Mouse (Mus musculus): ENCODE data around the gene Itln1. TPM values are rescaled to one million over a fixed set of nuclear protein-coding genes. Genes with fewer than 3 reads are reported as not detected.

Gene Itln1
- total RNA-seq (2022), result not detected

DNA sequence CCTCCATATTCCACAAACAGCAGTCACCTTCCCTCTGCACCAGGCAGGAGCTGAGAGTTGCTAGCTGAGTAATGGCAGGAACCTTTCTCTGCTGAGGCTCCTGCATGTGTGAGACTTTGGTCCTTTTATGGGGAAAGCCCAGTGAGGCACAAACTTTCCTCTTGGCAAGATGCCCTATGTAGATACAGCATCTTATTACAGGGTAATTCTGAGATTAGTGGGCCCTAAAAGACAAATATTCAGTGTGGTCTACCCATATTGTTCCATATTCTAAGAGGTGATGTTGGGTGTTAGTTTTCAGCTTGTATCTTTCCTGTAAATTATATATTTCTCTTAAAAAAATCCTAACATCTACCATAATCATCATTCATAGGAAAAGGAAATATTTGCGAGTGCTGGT is at the start of gene Itln1:
Gene Itln1 (minus strand): TSS at position 101 of the 400 bp plus-strand sequence.
- DNase-seq (ENCODE audit: low spot score), result no peak

DNA sequence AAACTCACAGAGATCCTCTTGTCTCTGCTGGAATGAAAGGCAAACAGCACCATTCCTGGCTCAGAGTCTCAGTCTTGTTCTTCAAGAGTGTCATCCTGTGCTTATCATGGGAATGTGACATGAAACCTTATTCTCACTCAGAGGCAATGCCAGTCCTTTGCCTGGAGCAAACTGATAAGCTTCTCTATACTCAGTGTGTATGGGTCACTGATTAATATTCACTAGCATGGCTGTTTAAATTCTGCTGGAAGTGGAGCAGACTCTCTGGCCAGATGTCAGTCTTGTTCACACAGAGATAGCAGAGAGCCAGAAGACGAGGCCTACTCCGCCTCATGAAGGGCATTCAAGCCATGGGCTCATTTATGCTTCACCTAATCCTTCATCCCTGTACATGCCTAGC is 49.5 kb upstream of the Itln1 start:
- DNase-seq (ENCODE audit: low spot score), result no peak

DNA sequence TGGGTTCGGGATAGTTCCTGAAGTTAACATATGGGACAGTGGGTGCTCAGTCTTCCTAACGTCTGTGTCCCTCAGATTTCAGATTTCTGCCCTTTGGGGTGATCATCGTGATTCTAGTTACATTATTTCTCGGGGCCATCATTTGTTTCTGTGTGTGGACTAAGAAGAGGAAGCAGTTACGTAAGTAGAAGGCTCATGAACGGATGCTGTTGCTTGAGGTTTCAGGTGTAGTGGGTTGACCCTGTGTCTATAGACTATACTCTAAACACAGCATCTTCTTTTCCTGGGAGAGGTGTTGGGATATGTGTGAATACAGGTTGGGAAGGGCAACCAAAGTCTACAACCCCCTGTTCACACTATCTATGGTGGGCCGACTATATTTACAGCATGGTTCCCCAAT is 42.1 kb upstream of the Itln1 start:
- no peak for DNase-seq (ENCODE audit: low spot score)

DNA sequence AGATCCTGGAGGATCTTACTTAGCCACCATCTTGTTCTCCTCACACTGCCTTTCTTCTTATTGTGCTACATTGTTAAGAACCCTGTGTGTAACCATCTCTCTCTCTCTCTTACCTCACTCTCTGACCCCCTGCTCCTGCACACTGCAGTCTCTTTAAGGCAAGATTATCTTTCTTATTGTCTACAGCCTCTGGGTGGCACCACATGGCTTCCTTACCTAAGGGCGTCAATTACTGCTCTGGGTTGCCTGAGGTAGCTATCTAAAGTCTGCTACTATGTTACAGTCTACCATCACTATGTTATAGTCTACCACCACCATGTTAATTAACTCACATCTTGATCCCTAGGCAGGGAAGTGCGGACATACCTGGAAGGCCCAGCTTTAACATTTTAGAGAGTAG is 33.3 kb upstream of the Itln1 start:
- DNase-seq (ENCODE audit: low spot score), result no peak

DNA sequence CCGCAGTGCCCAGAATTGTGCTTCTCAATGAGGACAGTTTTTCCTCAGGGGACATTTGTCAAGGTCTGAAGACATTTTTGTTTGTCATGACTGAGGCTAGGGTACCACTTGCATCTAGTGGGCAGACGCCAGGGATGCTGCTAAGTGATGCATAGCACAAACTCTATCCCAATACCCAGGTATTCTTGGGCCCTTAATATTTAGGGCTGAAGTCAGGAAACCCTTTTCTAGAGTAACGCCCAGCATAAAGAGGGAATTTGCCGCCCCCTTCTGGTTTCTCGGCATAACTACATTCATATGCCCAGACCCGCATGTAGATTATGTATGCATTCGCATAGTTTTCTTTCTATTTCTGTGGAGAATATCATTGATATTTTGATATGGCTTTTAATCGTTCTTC is 31.7 kb upstream of the Itln1 start:
- peak; percentile 44 for DNase-seq (ENCODE audit: low spot score)

DNA sequence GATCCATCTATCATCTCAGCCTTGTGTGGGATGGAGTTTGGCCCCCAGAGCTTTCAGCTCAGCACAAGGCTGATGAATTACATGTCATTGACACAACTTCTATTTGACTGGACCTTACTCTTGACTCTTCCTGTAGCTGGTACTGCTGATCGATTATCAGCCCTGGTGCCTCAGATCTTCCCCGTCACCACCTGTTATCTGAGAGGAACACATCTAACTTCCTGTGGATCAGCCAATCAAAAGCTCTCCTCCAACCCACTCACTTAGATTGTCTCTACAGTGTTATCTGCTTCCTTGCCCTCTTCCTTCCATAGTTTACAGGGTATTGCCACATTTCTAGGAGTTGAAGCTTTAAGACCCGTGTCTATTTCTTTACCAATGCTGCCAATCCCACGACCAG is 30.8 kb upstream of the Itln1 start:
- DNase-seq (ENCODE audit: low spot score), result no peak

DNA sequence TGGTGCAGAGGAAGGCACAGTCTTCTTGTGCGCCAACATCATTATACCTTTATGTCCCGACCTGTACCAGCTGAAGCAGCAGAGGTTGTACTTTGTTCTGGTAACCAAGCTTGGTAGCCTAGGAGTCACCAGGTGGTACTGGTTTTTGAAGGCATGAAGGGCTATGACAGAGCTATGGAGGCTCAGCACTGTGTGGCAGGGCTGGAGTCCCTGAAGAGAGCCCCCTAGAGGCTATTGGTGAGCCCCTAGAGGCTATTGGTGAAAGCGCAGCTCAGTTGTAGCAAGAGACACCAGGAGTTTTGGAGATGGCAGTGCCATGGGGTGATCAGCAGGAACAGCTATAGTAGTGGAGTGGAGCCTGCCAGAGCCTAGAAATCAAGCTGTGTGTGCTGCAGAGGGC is 29.2 kb upstream of the Itln1 start:
- no peak for DNase-seq (ENCODE audit: low spot score)

DNA sequence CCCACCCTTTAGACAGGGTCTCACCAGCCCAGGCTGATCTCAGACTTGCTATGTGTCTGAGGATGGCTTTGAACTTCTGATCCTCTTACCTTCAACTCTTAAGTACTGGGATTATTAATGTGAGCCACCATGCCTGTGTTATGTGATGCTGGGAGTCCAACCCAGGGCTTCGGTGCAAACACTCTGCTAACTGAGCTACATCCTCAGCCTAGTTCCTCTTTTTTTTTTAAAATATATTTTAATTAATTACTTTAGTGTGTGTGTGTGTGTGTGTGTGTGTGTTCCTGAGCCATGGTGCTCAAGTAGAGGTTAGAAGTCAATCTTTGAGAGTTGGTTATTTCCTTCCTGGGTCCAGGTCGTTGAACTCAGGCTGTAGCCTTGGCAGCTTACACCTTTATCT is 27.9 kb upstream of the Itln1 start:
- DNase-seq (ENCODE audit: low spot score), result no peak

DNA sequence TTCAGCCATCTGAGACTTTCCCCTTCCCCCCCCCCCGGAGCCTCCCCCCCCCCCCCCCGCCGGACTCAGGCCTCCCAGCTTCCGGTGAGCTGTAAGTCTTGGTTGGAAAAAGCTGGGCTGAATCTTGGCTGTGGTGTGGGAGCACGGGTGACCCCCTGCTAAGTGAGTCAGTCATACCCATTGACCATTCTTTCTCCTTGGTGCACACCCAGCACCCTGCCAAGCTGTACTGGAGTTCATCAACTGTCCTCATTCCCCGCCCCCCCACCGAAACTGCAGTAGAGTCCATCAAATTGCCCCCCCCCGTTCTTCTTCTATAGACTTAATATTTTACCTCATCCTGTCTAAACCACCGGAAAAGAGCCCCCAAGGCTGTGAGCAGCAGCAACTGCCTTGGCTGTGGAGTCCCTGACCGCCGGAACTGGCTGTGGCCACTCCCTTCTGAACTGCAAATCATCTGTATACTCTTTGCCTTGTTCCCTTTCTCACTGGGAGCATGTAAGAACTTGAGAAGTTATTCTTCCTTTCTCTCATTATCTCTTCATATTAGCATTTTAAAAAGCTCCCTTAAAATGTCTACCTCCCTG is 26.6 kb upstream of the Itln1 start:
- DNase-seq (ENCODE audit: low spot score), result no peak

DNA sequence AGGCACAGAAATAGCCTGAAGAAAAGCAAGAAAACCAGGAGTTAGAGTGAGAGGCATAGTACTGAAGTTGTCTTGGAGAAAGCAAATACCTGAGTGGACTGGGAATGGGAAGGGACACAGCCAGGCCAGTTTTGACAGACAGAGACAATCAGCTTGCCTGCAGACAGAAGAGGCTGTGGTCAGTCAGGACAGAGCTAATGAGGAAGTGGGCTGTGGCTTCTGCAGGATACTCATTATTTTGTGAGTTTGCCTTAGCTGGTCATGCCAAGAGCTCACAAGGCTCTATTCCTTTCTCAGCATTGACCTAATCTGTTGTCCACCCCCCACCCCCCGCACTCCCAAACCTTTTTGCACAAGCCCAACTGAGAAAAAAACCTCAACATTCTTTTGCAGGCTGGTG is 26.1 kb upstream of the Itln1 start:
- DNase-seq (ENCODE audit: low spot score), result no peak

DNA sequence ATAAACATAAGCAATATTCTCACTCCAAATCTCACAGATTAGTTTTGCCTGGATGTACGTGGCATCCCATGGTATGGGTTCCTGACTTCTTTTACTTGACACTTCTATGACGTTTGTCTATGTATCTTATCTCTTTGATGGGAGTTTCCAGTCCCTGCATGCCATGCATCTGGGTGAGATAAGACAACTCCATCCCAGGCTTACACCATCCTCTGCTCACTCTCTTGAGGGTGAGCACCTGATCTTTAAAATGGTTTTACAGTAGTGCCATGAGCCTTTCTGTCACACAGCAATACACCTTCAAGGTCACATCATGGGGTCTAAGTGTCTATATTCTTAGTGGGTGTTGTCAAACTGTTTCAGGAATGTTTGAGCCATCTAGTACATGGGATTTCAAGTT is 25.2 kb upstream of the Itln1 start:
- DNase-seq (ENCODE audit: low spot score), result no peak

DNA sequence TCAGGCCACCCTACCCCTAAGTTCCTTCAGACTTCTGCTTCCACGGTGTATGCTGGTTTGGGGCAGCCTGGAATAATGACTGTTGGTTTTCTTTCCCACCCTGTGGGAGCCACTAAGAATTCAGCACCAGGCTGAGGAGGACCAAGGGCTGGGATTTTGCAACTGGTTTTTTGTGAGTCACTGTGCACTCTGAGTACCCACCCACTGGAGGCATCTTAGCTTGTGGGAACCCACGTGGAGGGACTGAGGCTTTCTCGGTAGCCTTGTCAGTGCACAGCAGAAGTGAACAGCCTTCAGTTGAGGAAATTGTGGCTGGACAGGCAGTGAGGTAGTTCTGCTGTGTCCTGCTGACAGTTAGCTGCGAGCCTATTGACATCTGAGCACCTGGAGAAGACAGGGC is 23.8 kb upstream of the Itln1 start, which contains the start of gene Cd244a:
Gene Cd244a (plus strand): TSS at position 296 of the 400 bp plus-strand sequence.
- no peak for DNase-seq (ENCODE audit: low spot score)

DNA sequence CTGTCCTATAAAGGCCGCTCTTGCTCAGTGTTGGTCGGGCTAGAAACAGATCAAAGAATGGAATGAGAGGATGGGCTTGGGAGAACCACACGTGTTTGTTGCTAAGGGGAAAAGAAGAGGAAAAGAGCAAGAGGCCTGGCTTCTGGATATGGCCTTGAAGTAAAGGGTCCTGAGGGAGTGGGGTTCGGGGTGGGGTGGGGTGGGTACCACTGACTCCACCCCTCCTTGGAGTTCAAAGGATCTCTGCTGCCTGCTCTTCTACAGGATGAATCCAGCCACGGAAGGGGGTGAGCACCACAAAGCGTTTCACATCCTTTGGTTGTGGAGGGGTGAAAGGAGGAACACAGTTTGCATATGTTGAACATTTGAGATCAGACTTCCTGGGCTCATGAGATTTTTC is 23.3 kb upstream of the Itln1 start:
- DNase-seq (ENCODE audit: low spot score), result no peak

DNA sequence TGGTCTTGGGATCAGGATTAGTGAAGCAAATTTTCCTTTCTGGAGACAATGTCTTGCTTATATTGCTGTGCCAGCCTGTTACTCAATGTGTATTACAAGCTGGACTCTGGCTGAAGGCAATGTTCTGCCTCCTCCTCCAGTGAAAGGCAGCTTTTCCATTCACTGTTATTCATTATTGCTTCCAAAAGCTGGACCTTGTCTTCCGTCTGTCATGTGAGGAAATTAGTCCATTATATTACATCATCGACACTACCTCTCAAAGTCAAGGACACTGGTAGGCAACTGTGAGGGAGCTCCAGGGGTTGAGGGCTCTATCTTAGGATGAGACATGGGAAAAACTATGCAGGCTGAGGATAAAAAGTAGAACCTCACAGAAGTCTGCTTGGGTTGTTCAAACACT is 21.3 kb upstream of the Itln1 start:
- DNase-seq (ENCODE audit: low spot score), result no peak

DNA sequence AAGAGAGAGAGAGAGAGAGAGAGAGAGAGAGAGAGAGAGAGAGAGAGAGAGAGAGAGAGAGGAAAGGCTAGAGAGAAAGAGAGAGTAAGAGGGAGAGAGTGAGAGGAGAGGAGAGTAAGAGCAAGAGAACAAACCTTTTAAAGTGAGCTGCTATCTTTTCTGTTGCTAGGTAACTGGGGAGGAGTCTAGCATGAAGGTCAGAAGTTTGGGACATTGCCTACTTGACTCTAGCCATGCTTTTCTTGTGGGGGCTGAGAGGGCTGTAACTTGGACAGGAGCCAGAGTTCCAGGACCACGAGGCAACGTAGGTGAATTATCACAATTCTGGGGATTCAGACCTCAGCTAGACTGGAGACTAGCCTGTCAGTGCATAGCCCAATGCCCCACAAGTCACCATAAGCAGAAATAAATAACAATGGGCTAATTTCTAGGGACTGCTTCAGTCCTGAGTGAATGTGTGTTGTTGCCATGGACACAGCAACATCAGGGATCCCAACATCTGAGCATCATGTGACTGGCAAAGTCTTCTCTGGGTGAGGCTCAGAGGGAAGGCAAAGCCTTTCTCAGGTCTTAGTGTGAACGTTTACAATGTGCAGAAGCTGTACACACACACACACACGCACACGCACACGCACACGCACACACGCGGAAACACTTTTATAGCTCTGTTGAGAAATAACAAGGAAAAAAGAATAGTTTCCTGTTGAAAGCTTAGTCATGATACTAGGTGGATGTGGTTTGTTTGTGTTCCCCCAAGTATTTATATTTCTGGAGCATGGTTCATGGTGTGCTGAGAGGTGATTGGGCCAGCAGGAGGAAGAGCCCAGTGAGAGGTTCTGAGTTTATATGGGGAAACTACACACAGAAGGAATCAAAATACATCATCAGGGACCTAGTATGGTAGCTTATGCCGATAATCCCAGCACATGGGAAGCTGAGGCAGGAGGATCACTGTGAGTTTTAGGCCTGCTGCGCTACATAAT is 18.6 kb upstream of the Itln1 start:
- no peak for DNase-seq (ENCODE audit: low spot score)

DNA sequence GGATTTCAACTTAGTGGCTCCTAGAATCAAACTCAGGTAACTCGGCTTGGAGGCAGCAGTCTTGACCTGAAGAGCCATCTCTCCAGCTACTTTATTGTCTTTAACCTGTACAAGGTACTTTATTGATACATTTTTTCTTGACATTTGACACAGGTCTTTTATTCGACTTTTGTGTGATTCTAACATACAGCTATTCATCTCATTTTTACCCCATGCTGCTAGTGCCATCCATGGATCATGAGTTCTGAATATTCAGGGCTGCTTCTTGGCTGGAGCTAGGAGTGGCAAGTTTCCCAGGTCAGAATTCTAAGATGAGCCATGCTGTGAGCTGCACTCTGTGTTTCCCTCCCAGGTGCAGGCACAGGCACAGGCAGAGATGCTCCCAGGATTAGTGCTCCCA is 17.1 kb upstream of the Itln1 start:
- no peak for DNase-seq (ENCODE audit: low spot score)

DNA sequence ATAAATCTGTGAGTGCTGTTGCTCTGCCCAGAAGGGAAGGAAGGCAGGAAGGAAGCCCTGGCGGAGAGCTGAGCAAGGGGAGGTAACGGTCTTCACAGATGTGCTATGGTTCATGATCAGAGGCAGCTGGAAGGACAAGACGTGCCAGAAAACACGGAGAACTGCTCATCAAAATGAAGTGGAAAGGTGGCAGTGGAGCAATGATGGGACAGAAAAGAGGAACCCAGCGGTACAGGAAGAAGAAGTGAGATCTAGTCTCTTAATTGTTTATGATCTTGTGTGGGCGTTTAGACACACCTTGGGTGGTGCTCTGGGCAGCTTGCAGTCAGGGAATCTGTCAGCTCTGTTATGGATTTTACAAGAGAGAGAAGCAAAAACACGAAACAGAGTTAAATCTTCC is 16.2 kb upstream of the Itln1 start:
- DNase-seq (ENCODE audit: low spot score), result no peak

DNA sequence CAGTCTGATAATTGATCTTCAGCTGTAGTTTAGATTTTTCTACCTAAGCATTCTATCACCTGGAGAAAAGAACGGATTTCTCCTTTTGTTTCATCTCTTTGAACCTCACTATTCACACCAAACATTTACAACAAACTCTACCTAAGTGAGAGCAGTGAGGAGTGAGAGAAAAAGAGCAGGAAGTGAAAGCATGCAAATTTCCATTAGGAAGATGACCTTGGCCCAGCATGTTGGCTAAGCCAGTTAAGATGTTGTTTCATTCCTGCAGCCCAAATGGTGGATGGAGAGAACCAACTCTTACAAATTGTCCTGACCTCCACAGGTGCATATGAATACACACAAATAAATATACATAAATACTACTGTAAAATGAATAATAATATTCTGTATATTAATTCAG is 5.6 kb upstream of the Itln1 start:
- DNase-seq (ENCODE audit: low spot score), result no peak

DNA sequence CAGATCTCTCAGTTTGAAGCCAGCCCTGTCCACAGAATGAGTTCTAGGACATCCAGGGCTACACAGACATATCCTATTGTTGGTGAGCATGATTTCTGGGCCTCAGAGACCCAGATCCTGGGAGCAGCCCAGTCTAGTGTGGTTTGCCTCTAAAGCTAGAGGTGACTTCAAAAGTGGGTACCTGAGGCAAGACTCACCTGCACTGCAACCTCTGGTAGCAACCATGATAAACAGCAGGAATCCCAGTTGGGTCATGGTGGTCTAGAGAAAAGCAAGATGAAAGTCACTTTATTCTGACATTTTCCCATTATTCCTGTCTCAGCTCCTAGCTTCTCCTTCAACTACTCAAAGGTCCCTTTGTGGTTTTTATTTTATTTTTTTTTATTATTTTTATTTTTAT is 537 bp downstream of the Itln1 start:
- DNase-seq (ENCODE audit: low spot score), result no peak

DNA sequence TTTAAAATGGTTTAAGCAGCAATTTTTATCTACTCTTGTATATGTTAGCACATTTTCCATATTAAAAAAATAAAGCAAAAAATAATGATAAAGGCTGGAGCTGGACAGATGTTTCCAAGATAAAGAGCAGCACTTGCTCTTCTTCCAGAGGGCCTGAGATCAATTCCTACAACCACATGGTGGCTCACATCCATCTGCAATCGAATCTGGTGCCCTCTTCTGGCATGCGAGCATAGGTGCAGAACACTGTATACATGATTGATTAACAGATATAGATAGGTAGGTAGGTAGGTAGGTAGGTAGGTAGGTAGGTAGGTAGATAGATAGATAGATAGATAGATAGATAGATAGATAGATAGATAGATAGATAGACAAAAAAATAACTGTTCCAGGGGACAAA is 2.3 kb downstream of the Itln1 start:
- no peak for DNase-seq (ENCODE audit: low spot score)

DNA sequence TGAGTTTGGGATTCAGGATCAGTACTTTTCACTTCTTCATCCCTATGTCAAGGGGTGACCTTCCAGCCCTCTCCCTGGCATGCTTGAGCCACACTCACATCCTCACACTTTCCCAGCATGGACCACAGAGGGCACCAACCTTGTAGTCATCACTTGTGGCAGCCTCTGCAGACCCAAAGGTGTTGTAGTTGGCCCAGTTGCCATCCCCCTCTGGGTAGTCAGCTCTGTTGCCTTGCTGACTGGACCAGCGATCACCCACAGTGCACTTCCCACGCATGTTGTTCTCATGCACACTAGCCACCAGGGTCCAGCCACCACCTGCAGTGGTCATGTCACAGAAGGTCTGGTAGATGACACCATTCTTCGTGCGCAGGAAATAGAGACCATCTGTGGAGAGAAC is 3.7 kb downstream of the Itln1 start:
- DNase-seq (ENCODE audit: low spot score), result no peak

DNA sequence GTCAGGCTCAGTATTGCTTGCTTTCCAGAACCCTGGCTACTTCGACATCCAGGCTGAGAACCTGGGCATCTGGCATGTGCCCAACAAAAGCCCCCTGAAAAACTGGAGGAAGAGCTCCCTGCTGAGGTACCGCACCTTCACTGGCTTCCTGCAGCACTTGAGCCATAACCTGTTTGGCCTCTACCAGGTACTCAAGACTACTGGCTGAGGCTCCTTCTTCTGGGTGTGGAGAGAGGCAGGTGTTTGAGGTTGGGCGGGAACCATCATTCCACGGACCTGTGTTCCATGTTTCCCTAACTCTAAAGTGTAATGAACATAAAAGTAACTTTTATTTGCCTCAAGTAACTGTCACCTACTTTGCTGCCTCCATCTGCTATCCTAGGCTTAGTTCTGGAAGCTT is 19.5 kb downstream of the Itln1 start:
- DNase-seq (ENCODE audit: low spot score), result no peak

DNA sequence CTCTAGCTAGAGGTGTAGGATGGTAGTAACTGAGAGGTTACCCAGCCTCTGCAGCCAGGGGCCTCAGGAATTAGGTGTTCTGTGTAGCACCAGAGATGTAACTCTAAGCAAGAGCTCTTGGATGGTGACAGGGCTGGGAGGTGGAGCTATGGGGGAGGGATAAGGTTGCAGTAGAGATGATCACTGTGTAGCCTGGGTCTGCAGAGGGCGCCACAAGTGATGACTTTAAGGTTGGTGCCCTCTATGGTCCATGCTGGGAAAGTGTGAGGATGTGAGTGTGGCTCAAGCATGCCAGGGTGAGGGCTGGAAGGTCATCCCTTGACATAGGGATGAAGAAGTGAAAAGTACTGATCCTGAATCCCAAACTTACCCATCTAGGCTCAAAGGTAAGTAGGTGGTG is 20.1 kb downstream of the Itln1 start:
- DNase-seq (ENCODE audit: low spot score), result no peak
